Mouse (Mus musculus) ES-E14 (cell line): ENCODE measurements at regions not wholly inside any gene's neighbourhood (a gene's known extent, or its start where the extent isn't known, plus 50 kb on each side); places are given as distances from the start of the nearest gene placed in this dataset.

Source experiments
- CHD2 ChIP-seq: IDR thresholded peaks from 2 replicates; pipeline ENCODE4 v1.6.1; 2014; ENCODE audit warnings: mild to moderate bottlenecking, low read depth, low read length, inconsistent platforms
- HCFC1 ChIP-seq: IDR thresholded peaks from 2 replicates; pipeline ENCODE4 v1.6.1; 2012; ENCODE audit warnings: low read length, inconsistent platforms, borderline replicate concordance; ENCODE audit not compliant: insufficient read depth
- MAFK ChIP-seq: IDR thresholded peaks from 2 replicates; pipeline ENCODE4 v1.6.1; 2014; ENCODE audit warnings: mild to moderate bottlenecking, low read depth, low read length, inconsistent platforms; ENCODE audit not compliant: insufficient read depth
- ZC3H11A ChIP-seq: IDR thresholded peaks from 2 replicates; pipeline ENCODE4 v1.6.1; 2012; ENCODE audit warnings: low read depth, mild to moderate bottlenecking, inconsistent platforms, low read length, borderline replicate concordance
- ZNF384 ChIP-seq: IDR thresholded peaks from 2 replicates; pipeline ENCODE4 v1.6.1; 2012; ENCODE audit warnings: low read depth, low read length, inconsistent platforms

DNA sequence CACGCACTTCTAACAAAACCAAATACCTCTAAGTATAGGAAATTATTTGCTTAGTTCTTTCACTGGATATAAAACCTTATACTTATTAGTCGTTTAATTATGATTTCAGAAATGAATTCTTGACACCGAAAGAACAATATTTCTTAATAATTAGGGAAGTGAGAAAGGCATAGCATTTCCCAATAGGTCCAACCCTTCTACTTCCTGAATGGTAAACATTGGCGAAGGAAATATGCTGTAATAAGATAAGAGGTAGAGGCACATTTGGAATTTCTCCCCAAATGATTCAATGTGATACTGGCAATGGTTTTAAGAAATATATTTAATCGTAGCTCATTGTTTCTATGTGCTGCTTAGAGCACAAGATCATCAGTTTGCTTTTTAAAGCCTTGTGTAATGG lies 464.5 kb upstream of the Ptger4 start:
- no peak for TF ChIP-seq MAFK
- TF ChIP-seq HCFC1, result no peak
- no peak for TF ChIP-seq ZC3H11A
- TF ChIP-seq ZNF384, result no peak
- no peak for TF ChIP-seq CHD2
